Mouse (Mus musculus): ENCODE results near the gene Vps37d. TPM values are rescaled to one million over a fixed set of nuclear protein-coding genes. Genes with fewer than 3 reads are reported as not detected.

Gene Vps37d
- polyA plus RNA-seq, 1 experiment, result 0.44 TPM

- Histone ChIP-seq H3K4me3 (replicated peaks) (no peak overlapping the region), H3K4me1 (peaks cover 31% of the 10 kb centered on the region), H3K9me3 (peaks cover 27% of the 10 kb centered on the region), H3K27me3 (replicated peaks) (peaks cover 67% of the 10 kb centered on the region), H3K36me3 (replicated peaks; ENCODE audit: low read length) (no peaks in the 10 kb centered on the region)
- TF ChIP-seq GATA1 (IDR thresholded peaks at IDR 0.05; ENCODE audit: borderline replicate concordance, low read length) (no peak), FLI1 (IDR thresholded peaks at IDR 0.05; ENCODE audit: low read length) (no peak)
These were observed 42.3 kb downstream of the Vps37d start for GRCm38 (mm10) chr5:135035608-135036359.

GRCm38 (mm10) chr5:135034593-135034992 lies 43.5 kb downstream of the Vps37d start:
- TF ChIP-seq FLI1 (IDR thresholded peaks at IDR 0.05; ENCODE audit: low read length) (no peak), GATA1 (IDR thresholded peaks at IDR 0.05; ENCODE audit: borderline replicate concordance, low read length) (no peak)
- Histone ChIP-seq H3K27me3 (replicated peaks) (peaks cover 56% of the 10 kb centered on the region), H3K4me3 (replicated peaks) (no peak overlapping the region), H3K9me3 (peaks cover 27% of the 10 kb centered on the region), H3K36me3 (replicated peaks; ENCODE audit: low read length) (no peaks in the 10 kb centered on the region), H3K4me1 (peaks cover 19% of the 10 kb centered on the region)

- TF ChIP-seq GATA1 (IDR thresholded peaks at IDR 0.05; ENCODE audit: borderline replicate concordance, low read length) (no peak), FLI1 (IDR thresholded peaks at IDR 0.05; ENCODE audit: low read length) (no peak)
- Histone ChIP-seq H3K9me3 (peaks cover 27% of the 10 kb centered on the region), H3K4me3 (replicated peaks) (no peak overlapping the region), H3K36me3 (replicated peaks; ENCODE audit: low read length) (no peaks in the 10 kb centered on the region), H3K4me1 (peaks cover 19% of the 10 kb centered on the region), H3K27me3 (replicated peaks) (peaks cover 58% of the 10 kb centered on the region)
These were observed 45.5 kb downstream of the Vps37d start for GRCm38 (mm10) chr5:135032581-135032980.

GRCm38 (mm10) chr5:135029007-135029854 lies 48.8 kb downstream of the Vps37d start:
- no peaks in the 10 kb centered on the region for H3K36me3 ChIP-seq (replicated peaks; ENCODE audit: low read length)
- TF ChIP-seq GATA1 (IDR thresholded peaks at IDR 0.05; ENCODE audit: borderline replicate concordance, low read length), result no peak
- TF ChIP-seq FLI1 (IDR thresholded peaks at IDR 0.05; ENCODE audit: low read length), result no peak

GRCm38 (mm10) chr5:135025899-135026298 lies 52.2 kb downstream of the Vps37d start:
- H3K36me3 ChIP-seq (replicated peaks; ENCODE audit: low read length), result no peaks in the 10 kb centered on the region
- peaks cover 77% of the 10 kb centered on the region for H3K27me3 ChIP-seq (replicated peaks)
- peak overlapping the region; percentile 62 for H3K4me3 ChIP-seq (replicated peaks)
- no peak for TF ChIP-seq FLI1 (IDR thresholded peaks at IDR 0.05; ENCODE audit: low read length)
- H3K9me3 ChIP-seq, result peaks cover 5% of the 10 kb centered on the region
- H3K4me1 ChIP-seq, result peaks cover 50% of the 10 kb centered on the region

More at GRCm38 (mm10) chr5:135029007-135029854, 48.8 kb downstream of the Vps37d start:
- Histone ChIP-seq H3K9me3 (peaks cover 6% of the 10 kb centered on the region), H3K4me3 (replicated peaks) (peak overlapping the region; percentile 55), H3K4me1 (peaks cover 34% of the 10 kb centered on the region), H3K27me3 (replicated peaks) (peaks cover 65% of the 10 kb centered on the region)

GRCm38 (mm10) chr5:135024665-135025224 lies 53.3 kb downstream of the Vps37d start:
- Histone ChIP-seq H3K4me3 (replicated peaks) (peak overlapping the region; percentile 69), H3K4me1 (peaks cover 55% of the 10 kb centered on the region), H3K36me3 (replicated peaks; ENCODE audit: low read length) (no peaks in the 10 kb centered on the region), H3K9me3 (peaks cover 13% of the 10 kb centered on the region), H3K27me3 (replicated peaks) (peaks cover 77% of the 10 kb centered on the region)
- TF ChIP-seq GATA1 (IDR thresholded peaks at IDR 0.05; ENCODE audit: borderline replicate concordance, low read length), result no peak
- no peak for TF ChIP-seq FLI1 (IDR thresholded peaks at IDR 0.05; ENCODE audit: low read length)

- TF ChIP-seq FLI1 (IDR thresholded peaks at IDR 0.05; ENCODE audit: low read length) (no peak), GATA1 (IDR thresholded peaks at IDR 0.05; ENCODE audit: borderline replicate concordance, low read length) (no peak)
- Histone ChIP-seq H3K4me3 (replicated peaks) (peak within 1 kb of the TSS; percentile 91), H3K4me1 (peaks cover 49% of the 10 kb centered on the region), H3K27me3 (replicated peaks) (peaks cover 68% of the 10 kb centered on the region), H3K9me3 (peaks cover 13% of the 10 kb centered on the region), H3K36me3 (replicated peaks; ENCODE audit: low read length) (no peaks in the 10 kb centered on the region)
These were observed 54.5 kb downstream of the Vps37d start, which contains the start of gene Stx1a for GRCm38 (mm10) chr5:135023344-135024173. Stx1a (plus strand) TSS chr5:135023482.

Other genes with a start within 250 kb of the Vps37d start
- gene Tmem270, start 171.5 kb downstream of the Vps37d start, polyA plus RNA-seq (2012; ENCODE audit: insufficient read depth, low replicate concordance), result not detected in 2 replicates
- not detected in 2 replicates for gene Cldn13, start 162.7 kb downstream of the Vps37d start, polyA plus RNA-seq (2012; ENCODE audit: insufficient read depth, low replicate concordance)
- 18.7 and 34.3 TPM in 2 replicates for gene Mettl27, start 145.9 kb downstream of the Vps37d start, polyA plus RNA-seq (2012; ENCODE audit: insufficient read depth, low replicate concordance)
- not detected in 2 replicates for gene Cldn4, start 131.3 kb downstream of the Vps37d start, polyA plus RNA-seq (2012; ENCODE audit: insufficient read depth, low replicate concordance)
- gene Cldn3, start 92.1 kb downstream of the Vps37d start, polyA plus RNA-seq (2012; ENCODE audit: insufficient read depth, low replicate concordance), result 0.64 and 3.8 TPM in 2 replicates
- gene Abhd11, start 69.1 kb downstream of the Vps37d start, polyA plus RNA-seq (2012; ENCODE audit: insufficient read depth, low replicate concordance), result 23.7 and 34.3 TPM in 2 replicates
- gene Stx1a, start 54.8 kb downstream of the Vps37d start, polyA plus RNA-seq (2012; ENCODE audit: insufficient read depth, low replicate concordance), result 1.1 and 1.6 TPM in 2 replicates
- 42.1 and 116 TPM in 2 replicates for gene Dnajc30, start 14.1 kb downstream of the Vps37d start, polyA plus RNA-seq (2012; ENCODE audit: insufficient read depth, low replicate concordance)
- gene Bud23, start 13.3 kb downstream of the Vps37d start, polyA plus RNA-seq (2012; ENCODE audit: insufficient read depth, low replicate concordance), result 67.0 and 146 TPM in 2 replicates
- 0.12 TPM in 1 of 2 replicates, not detected in the other for gene Mlxipl, start 11.6 kb upstream of the Vps37d start, polyA plus RNA-seq (2012; ENCODE audit: insufficient read depth, low replicate concordance)
- gene Tbl2, start 71.4 kb upstream of the Vps37d start, polyA plus RNA-seq (2012; ENCODE audit: insufficient read depth, low replicate concordance), result 6.6 TPM in 1 of 2 replicates, not detected in the other
- gene Bcl7b, start 90.0 kb upstream of the Vps37d start, polyA plus RNA-seq (2012; ENCODE audit: insufficient read depth, low replicate concordance), result 58.2 and 75.1 TPM in 2 replicates
- 8.4 and 12.3 TPM in 2 replicates for gene Baz1b, start 109.0 kb upstream of the Vps37d start, polyA plus RNA-seq (2012; ENCODE audit: insufficient read depth, low replicate concordance)
- 0.40 and 1.7 TPM in 2 replicates for gene Fzd9, start 173.0 kb upstream of the Vps37d start, polyA plus RNA-seq (2012; ENCODE audit: insufficient read depth, low replicate concordance)

All from megakaryocyte, embryonic 14.5 days (primary cell).